Mouse (Mus musculus) lung, embryonic 15.5 days (tissue): ENCODE measurements at regions not wholly inside any gene's neighbourhood (a gene's known extent, or its start where the extent isn't known, plus 50 kb on each side); places are given as distances from the start of the nearest gene placed in this dataset.

Source experiments
- ATAC-seq: fragments of 200-750 bp; cut with Nextera tagmentation; 2 replicates; pipeline ENCODE4 v1.8.0; 2017; ENCODE audit warnings: moderate number of reproducible peaks, borderline replicate concordance; ENCODE audit not compliant: low FRiP score, low TSS enrichment; ENCODE audit errors: extremely low read depth
- H3K27ac ChIP-seq: fragments of 300-500 bp; sonication (generic); 2 replicates; pipeline ENCODE4 v1.5.1; 2015; ENCODE audit warnings: moderate library complexity, mild to moderate bottlenecking, inconsistent platforms
- H3K27me3 ChIP-seq: fragments of 300-500 bp; sonication (generic); 2 replicates; pipeline ENCODE4 v1.6.1; 2015; ENCODE audit warnings: inconsistent platforms
- H3K36me3 ChIP-seq: fragments of 300-500 bp; sonication (generic); 2 replicates; pipeline ENCODE4 v1.6.1; 2015; ENCODE audit warnings: inconsistent platforms
- H3K4me1 ChIP-seq: fragments of 300-500 bp; sonication (generic); 2 replicates; pipeline ENCODE4 v1.6.1; 2015; ENCODE audit warnings: inconsistent platforms
- H3K4me2 ChIP-seq: fragments of 300-500 bp; sonication (generic); 2 replicates; pipeline ENCODE4 v1.6.1; 2015; ENCODE audit warnings: inconsistent platforms, mild to moderate bottlenecking, moderate library complexity
- H3K4me3 ChIP-seq: fragments of 300-500 bp; sonication (generic); 2 replicates; pipeline ENCODE4 v1.5.1; 2015; ENCODE audit warnings: mild to moderate bottlenecking, inconsistent platforms
- H3K9ac ChIP-seq: fragments of 300-500 bp; sonication (generic); 2 replicates; pipeline ENCODE4 v1.6.1; 2015; ENCODE audit warnings: inconsistent platforms
- H3K9me3 ChIP-seq: fragments of 300-500 bp; sonication (generic); 2 replicates; pipeline ENCODE4 v1.6.1; 2016; ENCODE audit warnings: inconsistent platforms
- WGBS: fragments of 180-500 bp; shearing (Covaris S2); methylation state at CpG from one replicate; pipeline ENCODE4 v1.1.7; 2015; 5-methylcytosine and 5-hydroxymethylcytosine counted together

- Histone ChIP-seq H3K4me3 (no peak overlapping the region), H3K27ac (no peak overlapping the region), H3K36me3 (no peaks in the 10 kb centered on the region), H3K9ac (no peak overlapping the region), H3K27me3 (no peaks in the 10 kb centered on the region), H3K9me3 (no peaks in the 10 kb centered on the region), H3K4me2 (no peak overlapping the region), H3K4me1 (no peaks in the 10 kb centered on the region)
- no peak for ATAC-seq
- WGBS: 78% methylated on average over 1 of the region's 1 CpGs
Measured at GRCm38 (mm10) chr13:79057424-79057823, 857.9 kb upstream of the Nr2f1 start.

- Histone ChIP-seq H3K4me3 (no peak overlapping the region), H3K27ac (no peak overlapping the region), H3K27me3 (no peaks in the 10 kb centered on the region), H3K4me2 (no peak overlapping the region), H3K4me1 (no peaks in the 10 kb centered on the region), H3K36me3 (no peaks in the 10 kb centered on the region), H3K9me3 (no peaks in the 10 kb centered on the region), H3K9ac (no peak overlapping the region)
- ATAC-seq: no peak
Measured at GRCm38 (mm10) chr13:79054481-79054880, 854.9 kb upstream of the Nr2f1 start.

- H3K9ac ChIP-seq: no peak overlapping the region
- WGBS: 69% methylated on average over 1 of the region's 1 CpGs
- H3K4me2 ChIP-seq: no peak overlapping the region
- no peaks in the 10 kb centered on the region for H3K9me3 ChIP-seq
- H3K27ac ChIP-seq: no peak overlapping the region
- ATAC-seq: no peak
- no peaks in the 10 kb centered on the region for H3K27me3 ChIP-seq
- H3K4me3 ChIP-seq: no peak overlapping the region
- no peaks in the 10 kb centered on the region for H3K4me1 ChIP-seq
- no peaks in the 10 kb centered on the region for H3K36me3 ChIP-seq
Measured at GRCm38 (mm10) chr13:79053428-79053827, 853.9 kb upstream of the Nr2f1 start.

GRCm38 (mm10) chr13:79047240-79047639, 847.7 kb upstream of the Nr2f1 start:
- no peak overlapping the region for H3K27ac ChIP-seq
- no peaks in the 10 kb centered on the region for H3K4me1 ChIP-seq
- H3K36me3 ChIP-seq: no peaks in the 10 kb centered on the region
- ATAC-seq: no peak
- no peaks in the 10 kb centered on the region for H3K27me3 ChIP-seq
- no peaks in the 10 kb centered on the region for H3K9me3 ChIP-seq
- no peak overlapping the region for H3K9ac ChIP-seq
- WGBS: 70% methylated on average over 1 of the region's 1 CpGs
- H3K4me3 ChIP-seq: no peak overlapping the region
- no peak overlapping the region for H3K4me2 ChIP-seq

- H3K9me3 ChIP-seq: no peaks in the 10 kb centered on the region
- WGBS: 52% methylated on average over 5 of the region's 5 CpGs
- no peak for ATAC-seq
Measured at GRCm38 (mm10) chr13:79044657-79045056, 845.1 kb upstream of the Nr2f1 start.

GRCm38 (mm10) chr13:79037883-79038282, 838.3 kb upstream of the Nr2f1 start:
- no peak for ATAC-seq
- no peaks in the 10 kb centered on the region for H3K9me3 ChIP-seq
- H3K27me3 ChIP-seq: no peaks in the 10 kb centered on the region
- no peaks in the 10 kb centered on the region for H3K4me1 ChIP-seq
- no peak overlapping the region for H3K4me3 ChIP-seq
- H3K36me3 ChIP-seq: no peaks in the 10 kb centered on the region
- H3K9ac ChIP-seq: no peak overlapping the region
- no peak overlapping the region for H3K4me2 ChIP-seq
- H3K27ac ChIP-seq: no peak overlapping the region

More at GRCm38 (mm10) chr13:79044657-79045056, 845.1 kb upstream of the Nr2f1 start:
- Histone ChIP-seq H3K4me1 (no peaks in the 10 kb centered on the region), H3K27ac (no peak overlapping the region), H3K9ac (no peak overlapping the region), H3K27me3 (no peaks in the 10 kb centered on the region), H3K4me2 (no peak overlapping the region), H3K4me3 (no peak overlapping the region), H3K36me3 (no peaks in the 10 kb centered on the region)

- Histone ChIP-seq H3K27me3 (no peaks in the 10 kb centered on the region), H3K9ac (no peak overlapping the region), H3K27ac (no peak overlapping the region), H3K4me3 (no peak overlapping the region), H3K4me1 (no peaks in the 10 kb centered on the region), H3K9me3 (no peaks in the 10 kb centered on the region), H3K4me2 (no peak overlapping the region), H3K36me3 (no peaks in the 10 kb centered on the region)
- WGBS: 61% methylated on average over 2 of the region's 2 CpGs
- ATAC-seq: no peak
Measured at GRCm38 (mm10) chr13:79035276-79035675, 835.7 kb upstream of the Nr2f1 start.

GRCm38 (mm10) chr13:79029974-79030373, 830.4 kb upstream of the Nr2f1 start:
- Histone ChIP-seq H3K9ac (no peak overlapping the region), H3K4me1 (no peaks in the 10 kb centered on the region), H3K27ac (no peak overlapping the region), H3K4me2 (no peak overlapping the region), H3K4me3 (no peak overlapping the region), H3K9me3 (no peaks in the 10 kb centered on the region), H3K27me3 (no peaks in the 10 kb centered on the region), H3K36me3 (no peaks in the 10 kb centered on the region)
- no peak; the same call in 1 of the 2 replicates for ATAC-seq

GRCm38 (mm10) chr13:79027877-79028760, 828.6 kb upstream of the Nr2f1 start:
- H3K27ac ChIP-seq: no peak overlapping the region
- ATAC-seq: no peak
- WGBS: 41% methylated on average over 4 of the region's 4 CpGs

GRCm38 (mm10) chr13:79025645-79026044, 826.1 kb upstream of the Nr2f1 start:
- H3K27me3 ChIP-seq: no peaks in the 10 kb centered on the region
- no peak overlapping the region for H3K4me3 ChIP-seq
- H3K27ac ChIP-seq: no peak overlapping the region
- no peaks in the 10 kb centered on the region for H3K36me3 ChIP-seq
- ATAC-seq: no peak
- 71% methylated on average over 1 of the region's 1 CpGs for WGBS
- H3K9ac ChIP-seq: no peak overlapping the region
- H3K9me3 ChIP-seq: no peaks in the 10 kb centered on the region
- no peaks in the 10 kb centered on the region for H3K4me1 ChIP-seq
- H3K4me2 ChIP-seq: no peak overlapping the region

More at GRCm38 (mm10) chr13:79027877-79028760, 828.6 kb upstream of the Nr2f1 start:
- Histone ChIP-seq H3K36me3 (no peaks in the 10 kb centered on the region), H3K27me3 (no peaks in the 10 kb centered on the region), H3K9me3 (no peaks in the 10 kb centered on the region), H3K4me2 (no peak overlapping the region), H3K4me1 (no peaks in the 10 kb centered on the region), H3K9ac (no peak overlapping the region), H3K4me3 (no peak overlapping the region)

GRCm38 (mm10) chr13:79018051-79018450, 818.5 kb upstream of the Nr2f1 start:
- no peak overlapping the region for H3K9ac ChIP-seq
- no peaks in the 10 kb centered on the region for H3K4me1 ChIP-seq
- 68% methylated on average over 2 of the region's 2 CpGs for WGBS
- H3K4me2 ChIP-seq: no peak overlapping the region
- no peak overlapping the region for H3K4me3 ChIP-seq
- H3K27me3 ChIP-seq: no peaks in the 10 kb centered on the region
- no peaks in the 10 kb centered on the region for H3K9me3 ChIP-seq
- no peaks in the 10 kb centered on the region for H3K36me3 ChIP-seq
- H3K27ac ChIP-seq: no peak overlapping the region
- ATAC-seq: no peak

GRCm38 (mm10) chr13:79003313-79003712, 803.8 kb upstream of the Nr2f1 start:
- Histone ChIP-seq H3K4me2 (no peak overlapping the region), H3K4me1 (no peaks in the 10 kb centered on the region), H3K27ac (no peak overlapping the region), H3K9me3 (no peaks in the 10 kb centered on the region), H3K36me3 (no peaks in the 10 kb centered on the region), H3K4me3 (no peak overlapping the region), H3K9ac (no peak overlapping the region), H3K27me3 (no peaks in the 10 kb centered on the region)
- 42% methylated on average over 1 of the region's 1 CpGs for WGBS
- ATAC-seq: no peak
